Mouse (Mus musculus) hindbrain, embryonic 11.5 days (tissue): ENCODE data around the gene Bfsp1. TPM values are rescaled to one million over a fixed set of nuclear protein-coding genes. Genes with fewer than 3 reads are reported as not detected.

ENCODE experiments used
- ATAC-seq: fragments of 200-750 bp; cut with Nextera tagmentation; 2 replicates; pipeline ENCODE4 v1.8.0; 2017; ENCODE audit warnings: mild to moderate bottlenecking, moderate TSS enrichment, moderate library complexity; ENCODE audit not compliant: low FRiP score
- DNase-seq: peaks from one replicate; pipeline ENCODE4 v3.0.0-alpha.2; 2015; ENCODE audit warnings: low spot score
- H3K27ac ChIP-seq: fragments of 300-500 bp; sonication (generic); 2 replicates; pipeline ENCODE4 v1.5.1; 2014; ENCODE audit warnings: mild to moderate bottlenecking, low read depth, low read length
- H3K27me3 ChIP-seq: fragments of 300-500 bp; sonication (generic); 2 replicates; pipeline ENCODE4 v1.6.1; 2014; ENCODE audit warnings: mild to moderate bottlenecking, low read length, moderate library complexity, mixed read lengths; ENCODE audit not compliant: control insufficient read depth, insufficient read depth
- H3K36me3 ChIP-seq: fragments of 300-500 bp; sonication (generic); 2 replicates; pipeline ENCODE4 v1.6.1; 2014; ENCODE audit warnings: mild to moderate bottlenecking, low read length, moderate library complexity, mixed read lengths; ENCODE audit not compliant: control insufficient read depth, insufficient read depth
- H3K4me1 ChIP-seq: fragments of 300-500 bp; sonication (generic); replicated peaks from 2 replicates; pipeline ENCODE4 v1.6.1; 2014; ENCODE audit warnings: low read length, mixed read lengths; ENCODE audit not compliant: control insufficient read depth, insufficient read depth
- H3K4me2 ChIP-seq: fragments of 300-500 bp; sonication (generic); replicated peaks from 2 replicates; pipeline ENCODE4 v1.6.1; 2014; ENCODE audit warnings: mild to moderate bottlenecking, low read depth, low read length
- H3K4me3 ChIP-seq: fragments of 300-500 bp; sonication (generic); 2 replicates; pipeline ENCODE4 v1.5.1; 2014; ENCODE audit warnings: low read depth, low read length
- H3K9ac ChIP-seq: fragments of 300-500 bp; sonication (generic); 2 replicates; pipeline ENCODE4 v1.6.1; 2014; ENCODE audit warnings: low read depth, low read length
- H3K9me3 ChIP-seq: fragments of 300-500 bp; sonication (generic); 2 replicates; pipeline ENCODE4 v1.6.1; 2016; ENCODE audit warnings: low read length; ENCODE audit not compliant: control insufficient read depth
- WGBS: fragments of 180-500 bp; shearing (Covaris S2); extraction: QIAGEN DNeasy Blood & Tissue Kit; methylation state at CpG from one replicate; pipeline ENCODE4 v1.1.7; 2014; 5-methylcytosine and 5-hydroxymethylcytosine counted together
- polyA plus RNA-seq: library from polyadenylated mRNA; unstranded; fragments of >200 nt; fragmentation: Nextera tagmentation; extraction: Ambion mirVana; gene quantifications from 2 replicates; pipeline ENCODE4 v1.2.1, GENCODE M21; 2014

The Bfsp1 gene
- polyA plus RNA-seq, 1 experiment from 2014 or later, result 0.79 TPM

- H3K9ac ChIP-seq, result no peak overlapping the region
- H3K4me2 ChIP-seq, result no peak overlapping the region
- no peaks in the 10 kb centered on the region for H3K27me3 ChIP-seq
- no peak overlapping the region for H3K4me3 ChIP-seq
- no peak overlapping the region for H3K27ac ChIP-seq
- H3K4me1 ChIP-seq, result no peaks in the 10 kb centered on the region
- WGBS, result 82% methylated on average over 5 of the region's 5 CpGs
- ATAC-seq (no peak), DNase-seq (no peak)
- no peaks in the 10 kb centered on the region for H3K9me3 ChIP-seq
- no peaks in the 10 kb centered on the region for H3K36me3 ChIP-seq
These were observed 18.2 kb downstream of the Bfsp1 start for GRCm38 (mm10) chr2:143844779-143845178.

- Histone ChIP-seq H3K36me3 (no peaks in the 10 kb centered on the region), H3K9ac (no peak overlapping the region), H3K27ac (no peak overlapping the region), H3K4me3 (no peak overlapping the region), H3K9me3 (no peaks in the 10 kb centered on the region), H3K27me3 (no peaks in the 10 kb centered on the region), H3K4me1 (no peaks in the 10 kb centered on the region), H3K4me2 (no peak overlapping the region)
- WGBS, result 85% methylated on average over 7 of the region's 7 CpGs
- DNase-seq, result no peak
- no peak for ATAC-seq
These were observed 21.4 kb downstream of the Bfsp1 start for GRCm38 (mm10) chr2:143841536-143841935.

- Histone ChIP-seq H3K27me3 (no peaks in the 10 kb centered on the region), H3K9me3 (no peaks in the 10 kb centered on the region), H3K4me1 (no peaks in the 10 kb centered on the region), H3K9ac (no peak overlapping the region), H3K4me3 (no peak overlapping the region), H3K4me2 (no peak overlapping the region), H3K36me3 (no peaks in the 10 kb centered on the region), H3K27ac (no peak overlapping the region)
- DNase-seq (no peak), ATAC-seq (no peak)
- 81% methylated on average over 6 of the region's 6 CpGs for WGBS
These were observed 22.1 kb downstream of the Bfsp1 start for GRCm38 (mm10) chr2:143840895-143841294.

- no peak overlapping the region for H3K27ac ChIP-seq
- no peak for DNase-seq
- no peak overlapping the region for H3K4me2 ChIP-seq
- no peaks in the 10 kb centered on the region for H3K27me3 ChIP-seq
- H3K4me3 ChIP-seq, result no peak overlapping the region
- H3K9me3 ChIP-seq, result no peaks in the 10 kb centered on the region
- no peaks in the 10 kb centered on the region for H3K36me3 ChIP-seq
- 85% methylated on average over 2 of the region's 2 CpGs for WGBS
- no peak overlapping the region for H3K9ac ChIP-seq
- H3K4me1 ChIP-seq, result no peaks in the 10 kb centered on the region
- no peak for ATAC-seq
These were observed 23.5 kb downstream of the Bfsp1 start for GRCm38 (mm10) chr2:143839458-143839857.

- Histone ChIP-seq H3K36me3 (no peaks in the 10 kb centered on the region), H3K9ac (no peak overlapping the region), H3K4me1 (no peaks in the 10 kb centered on the region), H3K27ac (no peak overlapping the region), H3K27me3 (no peaks in the 10 kb centered on the region), H3K4me2 (no peak overlapping the region), H3K4me3 (no peak overlapping the region), H3K9me3 (no peaks in the 10 kb centered on the region)
- no peak for ATAC-seq
- 71% methylated on average over 5 of the region's 5 CpGs for WGBS
- DNase-seq, result no peak
These were observed 24.3 kb downstream of the Bfsp1 start for GRCm38 (mm10) chr2:143838698-143839097.

GRCm38 (mm10) chr2:143837291-143837701, 25.7 kb downstream of the Bfsp1 start:
- H3K36me3 ChIP-seq, result no peaks in the 10 kb centered on the region
- ATAC-seq, result peak; percentile 77
- no peak overlapping the region for H3K27ac ChIP-seq
- no peaks in the 10 kb centered on the region for H3K4me1 ChIP-seq
- H3K27me3 ChIP-seq, result no peaks in the 10 kb centered on the region
- DNase-seq, result peak; percentile 90
- no peaks in the 10 kb centered on the region for H3K9me3 ChIP-seq
- no peak overlapping the region for H3K9ac ChIP-seq
- H3K4me3 ChIP-seq, result no peak overlapping the region
- 4% methylated on average over 8 of the region's 8 CpGs for WGBS
- H3K4me2 ChIP-seq, result peak overlapping the region; percentile 43

- H3K4me3 ChIP-seq, result no peak overlapping the region
- H3K4me2 ChIP-seq, result no peak overlapping the region
- H3K9ac ChIP-seq, result no peak overlapping the region
- 88% methylated on average over 7 of the region's 7 CpGs for WGBS
- DNase-seq (no peak), ATAC-seq (no peak)
- H3K27ac ChIP-seq, result no peak overlapping the region
- H3K4me1 ChIP-seq, result no peaks in the 10 kb centered on the region
- no peaks in the 10 kb centered on the region for H3K9me3 ChIP-seq
- H3K36me3 ChIP-seq, result no peaks in the 10 kb centered on the region
- no peaks in the 10 kb centered on the region for H3K27me3 ChIP-seq
These were observed 27.2 kb downstream of the Bfsp1 start for GRCm38 (mm10) chr2:143835820-143836219.

GRCm38 (mm10) chr2:143834082-143834481, 28.9 kb downstream of the Bfsp1 start:
- 73% methylated on average over 6 of the region's 6 CpGs for WGBS
- no peak overlapping the region for H3K9ac ChIP-seq
- ATAC-seq (no peak), DNase-seq (no peak)
- H3K9me3 ChIP-seq, result no peaks in the 10 kb centered on the region
- H3K36me3 ChIP-seq, result no peaks in the 10 kb centered on the region
- no peak overlapping the region for H3K4me2 ChIP-seq
- H3K27me3 ChIP-seq, result no peaks in the 10 kb centered on the region
- no peak overlapping the region for H3K27ac ChIP-seq
- no peak overlapping the region for H3K4me3 ChIP-seq
- H3K4me1 ChIP-seq, result no peaks in the 10 kb centered on the region

- WGBS, result 84% methylated on average over 5 of the region's 5 CpGs
- no peak overlapping the region for H3K9ac ChIP-seq
- H3K4me3 ChIP-seq, result no peak overlapping the region
- ATAC-seq (no peak), DNase-seq (no peak)
- H3K36me3 ChIP-seq, result no peaks in the 10 kb centered on the region
- H3K4me2 ChIP-seq, result no peak overlapping the region
- no peaks in the 10 kb centered on the region for H3K27me3 ChIP-seq
- no peak overlapping the region for H3K27ac ChIP-seq
- H3K4me1 ChIP-seq, result no peaks in the 10 kb centered on the region
- no peaks in the 10 kb centered on the region for H3K9me3 ChIP-seq
These were observed 30.3 kb downstream of the Bfsp1 start for GRCm38 (mm10) chr2:143832721-143833120.
